Mouse (Mus musculus): Measurements from ENCODE around the gene Gm21962. TPM values are rescaled to one million over a fixed set of nuclear protein-coding genes. Genes with fewer than 3 reads are reported as not detected.

Gm21962 gene
- total RNA-seq, 1 experiment from 2014 or later: not detected

Small RNAs within 50 kb of the gene (microRNA-seq; reads per million reads assigned to microRNA genes)
- 0 reads per million in 2 experiments for gene Gm22468

Other genes starting within 250 kb of the Gm21962 start
- gene Ddit4l, start 49.9 kb upstream of the Gm21962 start, total RNA-seq (2021): 0.70 and 1.7 TPM in 2 replicates
- 170 and 200 TPM in 2 replicates for gene H2afz, start 193.0 kb downstream of the Gm21962 start, total RNA-seq (2021)
- 18.0 and 22.4 TPM in 2 replicates for gene Dnajb14, start 196.2 kb downstream of the Gm21962 start, total RNA-seq (2021)
- gene Lamtor3, start 247.0 kb downstream of the Gm21962 start, total RNA-seq (2021): 65.6 and 71.3 TPM in 2 replicates